Mouse (Mus musculus) regulatory T cell (primary cell): Measurements from ENCODE around the gene Camk2n1.
"Not testable (repeated sequence)": the region's sequence is repeated elsewhere in the genome, so short reads cannot be mapped to it uniquely, and the experiment has no call there.

Experiments used
- in situ Hi-C: fragments of 300-600 bp; cut with MboI, MseI; formaldehyde crosslinking; loops from one replicate; pipeline ENCODE4 v1.15.1; 2025; ENCODE audit warnings: high pct_unique_total_duplicates

Camk2n1 gene

DNA sequence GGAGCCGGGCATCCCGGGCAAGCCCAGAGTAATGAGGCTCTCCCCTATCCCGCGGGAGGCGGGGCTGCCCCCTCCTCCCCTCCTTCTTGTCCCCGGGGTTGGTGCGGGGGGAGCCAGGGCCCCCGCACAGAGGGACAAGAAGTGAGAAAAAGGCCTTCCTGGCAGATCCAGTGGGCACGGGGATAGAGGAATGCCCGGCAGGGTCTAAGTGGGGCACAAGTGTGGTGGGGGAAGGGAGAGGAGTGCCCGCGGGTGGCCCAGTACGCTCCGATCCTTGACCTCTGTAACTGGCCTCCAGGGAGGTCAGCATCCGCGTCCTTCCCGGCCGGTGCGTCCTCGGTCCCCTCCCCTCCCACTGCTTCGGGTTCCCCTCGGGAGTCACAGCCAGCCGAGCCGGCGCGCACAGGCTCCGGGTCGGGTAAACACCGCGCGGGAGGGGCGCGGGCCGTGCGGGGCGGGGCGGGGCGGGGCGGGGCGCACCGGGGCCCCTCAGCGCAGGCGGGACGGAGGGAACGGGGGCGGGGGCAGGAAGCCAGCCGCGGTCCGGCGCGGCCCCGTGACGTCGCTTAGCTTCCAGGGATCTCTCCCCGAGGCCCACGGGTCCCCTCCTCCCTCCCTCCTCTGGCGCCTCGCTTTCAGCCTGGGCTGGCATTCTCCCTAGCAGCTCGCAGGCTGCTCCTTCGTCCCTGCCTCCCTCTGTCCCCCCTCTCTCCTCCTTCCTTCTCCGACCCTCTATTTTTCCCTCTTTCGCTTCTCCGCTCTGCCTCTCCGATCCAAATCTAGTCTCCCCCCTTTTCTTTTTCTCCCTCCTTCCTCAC, at the start of gene Camk2n1:
TSS of gene Camk2n1 (plus strand) at position 562 of the 818 bp plus-strand sequence.
- in situ Hi-C loops, result no loop called here

DNA sequence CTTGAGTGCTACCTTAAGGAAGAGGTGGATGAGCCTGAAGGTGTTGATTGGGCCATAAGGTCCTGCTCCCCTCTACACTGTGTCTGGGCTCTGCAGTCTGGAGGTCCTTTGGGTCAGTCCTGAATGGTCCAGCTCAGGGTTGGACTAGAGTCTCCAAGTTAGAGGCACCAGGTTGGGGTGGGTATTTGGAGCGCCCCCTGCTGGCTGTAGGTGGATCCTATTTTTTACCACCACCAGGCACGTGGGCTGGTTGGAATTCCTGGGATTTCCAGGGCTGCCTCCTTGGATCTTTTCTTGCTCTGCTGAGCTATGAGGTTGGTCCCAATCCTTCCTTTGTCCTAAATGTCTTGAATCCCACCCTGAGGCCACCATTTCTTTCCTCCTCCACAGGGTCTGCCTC, 49.3 kb upstream of the Camk2n1 start:
- in situ Hi-C loops, result no loop called here

DNA sequence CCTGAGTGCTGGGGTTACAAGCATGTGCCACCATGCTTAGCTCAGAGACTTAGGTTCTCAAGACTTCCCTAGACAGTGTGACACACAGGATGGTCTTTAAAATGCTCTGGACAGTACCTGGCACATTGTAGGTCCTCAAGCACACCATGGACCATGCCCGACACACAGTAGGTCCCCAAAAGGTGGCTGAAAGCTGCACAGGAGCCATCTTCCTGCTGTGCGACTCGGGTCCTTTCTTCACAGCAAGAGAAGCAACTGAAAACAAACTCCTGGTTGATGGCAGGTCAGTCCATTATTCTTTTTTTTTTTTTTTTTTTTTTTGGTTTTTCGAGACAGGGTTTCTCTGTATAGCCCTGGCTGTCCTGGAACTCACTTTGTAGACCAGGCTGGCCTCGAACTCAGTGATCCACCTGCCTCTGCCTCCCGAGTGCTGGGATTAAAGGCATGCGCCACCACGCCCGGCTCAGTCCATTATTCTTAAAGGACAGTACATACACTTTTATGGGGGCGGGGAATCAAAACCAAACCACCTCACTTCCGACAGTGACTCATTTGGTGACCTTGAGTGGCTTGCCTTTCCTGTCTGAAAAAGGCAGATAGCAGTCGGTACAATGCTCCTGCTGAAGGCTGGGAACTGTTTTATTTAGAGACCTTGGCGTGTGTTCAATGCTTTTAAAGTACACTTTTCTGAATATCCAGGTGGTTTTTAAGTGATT, 46.5 kb upstream of the Camk2n1 start:
- in situ Hi-C loops, result no loop called here

DNA sequence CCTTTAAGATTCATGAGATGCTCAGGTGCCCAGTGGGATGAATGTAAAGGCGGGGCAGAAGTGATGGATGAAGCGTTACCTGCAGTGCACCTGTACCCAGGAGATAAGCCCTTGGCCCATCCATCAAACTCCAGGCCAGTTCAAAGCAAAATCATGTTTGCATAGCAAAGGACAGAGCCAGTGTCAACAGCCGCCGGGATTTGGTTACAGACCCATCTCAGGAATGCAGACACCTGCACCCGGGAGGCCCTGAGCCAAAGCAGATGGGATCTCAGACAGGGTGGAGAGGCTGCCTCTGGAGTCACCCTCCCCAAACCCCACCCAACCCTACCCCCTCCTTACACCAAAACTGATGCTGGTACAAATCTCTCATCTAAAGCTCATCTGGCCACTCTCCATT, 43.1 kb upstream of the Camk2n1 start:
- in situ Hi-C loops, result no loop called here

DNA sequence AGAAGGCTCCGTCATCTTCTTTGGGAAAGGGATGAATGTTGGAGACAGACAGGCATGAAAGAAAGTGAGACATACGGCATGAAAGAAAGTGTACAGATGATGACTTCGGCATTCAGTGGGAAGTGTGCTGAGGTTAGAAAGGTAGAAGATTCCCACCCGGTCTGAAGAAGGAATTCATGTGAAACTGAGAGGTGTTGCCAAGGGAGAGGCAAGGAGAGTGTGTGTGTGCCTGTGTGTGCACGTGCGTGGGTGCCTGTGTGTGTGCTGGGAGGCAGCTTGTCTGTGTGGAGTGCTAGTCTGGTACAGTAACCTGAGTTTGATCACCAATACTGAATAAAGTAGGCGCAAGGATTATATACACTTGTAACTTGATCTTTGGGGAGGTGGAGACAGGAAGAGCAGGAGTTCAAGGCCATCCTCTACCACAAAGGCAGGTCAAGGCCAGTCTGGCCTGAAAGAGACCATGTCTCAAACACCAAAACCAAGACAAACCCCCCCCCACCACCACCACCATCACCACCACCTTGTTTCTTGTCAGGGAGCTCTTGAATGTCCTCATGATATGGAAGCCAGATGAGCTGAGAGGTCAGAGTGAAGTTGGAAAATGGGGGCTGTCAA, 42.5 kb upstream of the Camk2n1 start:
- in situ Hi-C loops, result no loop called here

DNA sequence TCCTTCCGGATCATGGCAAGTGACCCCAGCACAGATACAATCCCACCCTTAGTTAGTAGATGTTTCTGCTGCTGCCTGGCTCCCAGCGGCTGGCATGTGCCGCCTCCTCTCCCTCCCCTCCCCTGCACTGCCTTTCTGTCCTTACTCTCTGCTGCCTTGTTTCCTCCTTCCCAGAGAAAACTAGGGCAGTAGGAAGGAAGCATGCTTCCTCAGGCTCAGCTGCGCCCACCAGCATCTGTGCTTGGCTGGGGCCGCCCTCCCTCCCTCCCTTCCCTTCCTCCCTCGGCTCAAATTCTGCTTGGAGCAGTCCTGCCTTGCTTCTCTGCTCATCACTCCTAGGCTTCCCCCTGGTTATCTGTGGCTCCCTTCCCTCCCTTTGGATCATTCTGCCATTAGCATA, 39.4 kb upstream of the Camk2n1 start:
- in situ Hi-C loops, result no loop called here

DNA sequence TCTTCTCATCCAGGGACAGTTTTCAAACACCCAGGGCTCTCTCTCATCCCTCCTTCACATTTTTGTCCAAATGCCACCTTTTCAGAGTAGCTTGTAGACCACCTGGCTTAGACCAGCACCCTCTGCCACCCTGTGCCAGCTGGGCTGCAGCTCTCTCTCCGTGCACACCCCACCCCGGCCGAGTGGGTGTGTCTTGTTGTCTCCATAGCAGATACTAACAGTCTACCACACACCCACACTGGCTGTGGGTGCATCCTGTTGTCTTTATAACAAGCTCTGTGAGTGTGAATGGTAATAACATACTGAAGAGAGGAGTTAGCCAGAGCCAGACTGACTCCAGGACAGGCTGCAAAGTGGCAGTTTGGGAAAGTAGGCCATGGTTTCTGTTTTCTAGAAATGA, 38.1 kb upstream of the Camk2n1 start:
- in situ Hi-C loops, result no loop called here

DNA sequence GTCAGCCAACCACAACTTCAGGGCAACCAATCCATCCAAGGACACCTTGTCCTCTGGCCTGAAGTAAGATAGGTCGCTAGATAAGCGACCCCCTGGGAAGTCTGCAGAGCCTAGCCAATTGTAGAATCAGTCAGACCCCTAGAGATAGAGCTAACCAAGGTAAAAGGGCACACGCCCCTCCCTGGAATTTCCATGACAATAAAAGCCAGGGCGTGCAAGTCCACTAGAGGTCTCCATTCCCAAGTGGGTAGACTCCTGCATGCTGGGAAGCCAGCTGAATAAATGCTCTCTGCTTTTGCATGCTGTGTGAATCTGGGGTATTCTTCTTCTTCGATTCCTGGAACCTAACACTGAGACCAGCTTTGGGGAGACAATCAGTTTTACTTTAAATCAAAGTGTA, 37.7 kb upstream of the Camk2n1 start:
- in situ Hi-C loops, result no loop called here

DNA sequence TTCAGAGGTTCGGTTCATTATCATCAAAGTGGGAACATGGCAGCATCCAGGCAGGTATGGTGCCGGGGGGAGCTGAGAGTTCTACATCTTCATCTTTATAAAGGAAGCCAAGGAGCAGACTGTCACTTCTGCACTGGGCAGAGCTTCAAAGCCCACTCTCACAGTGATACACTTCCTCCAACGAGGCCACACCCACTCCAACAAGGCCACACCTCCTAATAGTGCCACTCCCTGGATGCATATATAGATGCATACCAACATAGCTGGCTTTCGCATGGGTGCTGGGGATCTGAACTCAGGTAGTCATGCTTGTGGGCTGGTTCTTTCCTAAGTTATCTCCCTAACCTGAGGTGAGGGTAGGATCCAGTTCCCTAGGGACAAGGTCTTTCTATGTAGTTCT, 36.2 kb upstream of the Camk2n1 start:
- in situ Hi-C loops, result no loop called here

DNA sequence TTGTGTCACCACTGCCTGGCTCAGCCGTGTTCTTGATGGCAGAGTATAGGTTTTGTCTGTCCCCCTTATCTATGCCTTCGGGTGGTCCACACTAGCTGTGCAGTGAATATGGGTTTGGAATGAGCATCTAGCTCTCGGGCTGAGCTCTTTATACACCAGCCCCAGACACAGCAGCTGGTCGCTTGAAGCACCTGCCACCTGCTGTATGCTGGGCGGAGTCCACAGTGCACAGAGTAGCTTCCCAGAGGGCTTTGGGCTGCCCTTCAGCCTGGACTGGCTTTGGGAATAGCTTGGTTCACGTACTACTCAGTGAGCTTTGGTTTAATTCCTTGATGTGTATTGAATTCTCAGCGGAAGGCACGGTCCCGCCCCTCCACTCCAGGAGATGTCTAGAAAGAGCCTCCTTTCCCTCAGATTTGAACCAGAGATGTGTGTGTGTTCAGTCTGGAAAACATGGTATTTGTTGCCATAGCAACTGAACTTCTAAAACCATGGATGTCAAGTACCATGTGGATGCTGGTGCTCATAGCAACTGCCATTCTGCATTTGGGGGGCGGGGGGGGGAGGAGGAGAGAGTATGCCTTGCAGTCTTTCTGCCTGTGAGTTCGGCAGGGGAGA, 35.7 kb upstream of the Camk2n1 start:
- in situ Hi-C loops, result no loop called here

DNA sequence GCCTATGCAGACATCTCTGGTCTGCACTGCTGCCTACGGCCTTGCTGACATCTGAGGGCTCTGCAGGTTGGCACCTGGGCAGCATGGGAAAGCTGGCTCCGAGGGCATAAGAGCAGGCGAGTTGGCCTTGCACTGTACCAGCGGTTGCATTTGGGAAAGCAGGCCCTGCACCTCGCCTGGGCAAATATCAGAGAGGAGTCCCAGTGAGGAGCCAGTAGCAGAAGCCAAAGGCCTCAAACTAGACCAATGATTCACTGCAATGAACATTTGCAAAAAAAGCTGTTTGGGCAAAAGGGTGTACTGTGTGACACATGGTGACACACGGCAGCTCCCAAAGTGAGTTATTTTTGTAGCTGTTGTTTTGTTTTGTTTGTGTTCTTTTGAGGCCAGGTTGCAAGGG, 29.1 kb upstream of the Camk2n1 start:
- in situ Hi-C loops, result no loop called here

DNA sequence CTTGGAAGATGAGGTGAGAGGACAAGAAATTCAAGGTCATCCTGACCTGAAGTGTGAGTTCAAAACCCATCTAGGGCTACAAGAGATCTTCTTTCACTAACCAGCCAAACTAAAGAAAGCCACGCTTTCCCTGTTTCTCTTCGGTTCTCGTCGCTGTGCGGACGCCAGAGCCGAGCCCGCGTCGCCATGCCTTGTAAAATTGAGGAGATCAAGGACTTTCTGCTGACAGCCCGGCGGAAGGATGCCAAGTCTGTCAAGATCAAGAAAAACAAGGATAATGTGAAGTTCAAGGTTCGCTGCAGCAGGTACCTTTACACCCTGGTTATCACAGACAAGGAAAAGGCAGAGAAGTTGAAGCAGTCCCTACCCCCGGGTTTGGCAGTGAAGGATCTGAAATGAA, 28.5 kb upstream of the Camk2n1 start:
- in situ Hi-C loops, result not testable (repeated sequence)

DNA sequence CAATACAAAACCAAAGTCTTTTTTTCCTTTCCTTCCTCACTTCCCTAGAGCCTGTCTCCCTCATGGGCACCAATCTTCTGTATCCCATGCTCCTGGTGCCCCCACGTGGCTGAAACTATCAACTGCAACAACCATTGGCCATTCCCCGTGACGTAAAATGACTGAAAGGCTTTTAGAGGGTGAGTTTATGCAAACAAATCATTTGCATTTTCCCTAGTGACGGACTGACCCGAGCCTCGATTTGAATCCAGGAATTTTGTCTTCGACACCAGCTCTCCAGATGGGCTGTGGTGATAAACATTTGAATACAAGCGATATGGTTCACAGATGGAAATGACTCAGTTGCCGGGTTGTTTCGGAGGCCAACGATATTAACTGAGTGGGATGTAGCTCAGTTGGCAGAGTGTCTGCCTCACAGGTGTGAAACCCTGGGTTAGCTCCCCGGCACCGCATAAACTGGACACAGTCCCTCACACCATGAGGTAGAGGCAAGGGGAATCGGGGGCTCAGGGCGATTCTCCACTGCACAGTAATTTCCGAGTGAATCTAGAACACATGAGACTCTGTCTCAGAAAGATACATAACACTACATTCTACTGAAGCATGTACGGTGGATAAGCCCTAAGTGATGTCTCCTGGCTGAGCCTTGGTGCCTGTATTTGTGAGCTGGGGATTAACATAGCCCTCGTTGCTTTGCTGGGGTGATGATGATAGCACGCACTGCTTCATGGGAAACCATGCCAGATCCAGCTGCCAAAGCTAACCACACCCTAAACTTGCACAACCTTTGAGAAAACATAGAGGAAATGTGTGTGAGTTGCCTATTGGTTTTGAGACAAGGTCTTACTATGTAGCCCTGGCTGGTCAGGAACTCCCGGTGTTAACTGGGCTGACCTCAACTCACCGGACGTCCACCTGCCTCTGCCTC, 27.1 kb upstream of the Camk2n1 start:
- in situ Hi-C loops, result no loop called here

DNA sequence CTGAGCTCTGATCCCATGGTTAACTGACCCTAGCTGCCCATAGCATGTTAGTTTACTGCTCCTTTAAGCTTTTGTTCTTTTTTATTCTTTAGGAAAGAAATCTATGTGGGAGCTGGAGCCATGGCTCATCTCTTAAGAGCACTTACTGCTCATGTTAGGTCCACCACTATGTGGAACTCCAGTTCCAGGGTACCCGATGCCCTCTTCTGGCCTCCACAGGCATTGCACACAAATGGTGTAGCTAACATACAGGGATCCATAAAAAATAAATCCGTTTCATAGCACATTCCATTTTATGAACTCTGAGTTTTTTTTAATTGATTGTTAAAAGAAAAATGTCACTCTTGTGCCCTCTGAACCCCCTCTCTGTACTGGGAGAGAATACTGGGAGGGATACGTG, 24.3 kb upstream of the Camk2n1 start:
- in situ Hi-C loops, result no loop called here

DNA sequence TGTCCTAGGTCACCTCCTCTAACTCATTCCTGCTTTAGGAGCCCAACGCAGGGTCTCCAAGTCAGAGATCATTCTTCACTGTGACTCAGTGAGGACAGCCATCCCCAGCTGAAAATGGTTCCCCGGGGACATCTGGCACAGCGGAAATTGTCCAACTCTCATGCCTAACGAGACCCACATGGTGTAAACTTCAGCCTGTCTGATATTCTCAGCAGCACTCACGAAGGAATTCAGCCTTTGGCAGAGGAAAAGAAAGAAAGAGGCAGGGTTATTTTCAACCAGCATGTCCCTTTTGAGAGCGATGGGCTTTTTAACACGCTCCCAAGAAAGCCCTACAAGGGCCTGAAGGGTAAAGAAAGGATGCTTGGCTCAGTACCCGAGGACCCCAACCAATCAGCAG, 22.8 kb upstream of the Camk2n1 start:
- in situ Hi-C loops, result no loop called here

DNA sequence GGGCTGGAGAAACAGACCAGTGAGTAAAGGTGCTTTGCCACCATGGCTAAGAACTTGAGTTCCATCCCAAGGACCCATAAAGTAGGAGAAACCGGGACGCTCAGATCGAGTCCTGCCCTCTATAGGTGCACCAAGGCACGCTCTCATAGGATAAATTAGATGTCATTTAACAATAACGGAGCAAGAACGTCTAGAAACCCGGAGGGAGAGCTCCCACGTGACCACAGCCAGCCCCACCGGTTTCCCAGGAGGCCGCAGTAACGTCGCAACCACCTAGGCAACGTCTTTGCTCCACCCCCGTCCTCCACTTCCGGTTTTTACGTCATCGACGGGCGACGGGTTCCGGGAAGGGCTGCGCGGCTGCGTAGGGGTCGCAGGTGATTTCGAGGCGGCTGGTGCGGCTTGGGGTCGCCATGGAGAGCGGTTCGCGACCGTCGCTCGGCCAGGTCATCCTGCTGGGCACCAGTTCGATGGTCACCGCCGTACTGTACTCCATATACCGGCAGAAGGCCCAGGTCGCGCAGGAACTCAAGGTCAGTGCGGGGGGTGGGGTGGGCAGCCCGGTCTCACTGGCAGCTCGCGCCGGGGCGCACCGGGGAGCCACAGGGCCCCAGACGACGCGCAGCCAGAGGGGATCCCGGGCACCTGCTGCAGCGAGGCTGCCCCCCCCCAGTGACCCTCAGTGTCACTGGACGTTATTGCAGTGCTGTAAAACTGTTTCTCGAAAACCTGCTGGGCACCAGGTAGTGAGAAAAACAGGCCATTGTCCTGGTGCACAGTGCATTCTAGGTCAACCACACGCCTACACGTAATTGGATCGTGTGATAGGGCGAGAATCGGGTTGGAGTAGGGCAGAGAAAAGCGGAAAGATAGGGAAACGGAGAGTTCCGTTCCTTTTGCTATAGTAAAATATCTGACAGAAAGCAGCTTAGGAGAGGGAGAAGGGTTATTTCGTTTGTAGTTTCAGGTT, 19.5 kb upstream of the Camk2n1 start, which contains the start of gene Mul1:
TSS of gene Mul1 (plus strand) at position 325 of the 970 bp plus-strand sequence.
- in situ Hi-C loops, result no loop called here

DNA sequence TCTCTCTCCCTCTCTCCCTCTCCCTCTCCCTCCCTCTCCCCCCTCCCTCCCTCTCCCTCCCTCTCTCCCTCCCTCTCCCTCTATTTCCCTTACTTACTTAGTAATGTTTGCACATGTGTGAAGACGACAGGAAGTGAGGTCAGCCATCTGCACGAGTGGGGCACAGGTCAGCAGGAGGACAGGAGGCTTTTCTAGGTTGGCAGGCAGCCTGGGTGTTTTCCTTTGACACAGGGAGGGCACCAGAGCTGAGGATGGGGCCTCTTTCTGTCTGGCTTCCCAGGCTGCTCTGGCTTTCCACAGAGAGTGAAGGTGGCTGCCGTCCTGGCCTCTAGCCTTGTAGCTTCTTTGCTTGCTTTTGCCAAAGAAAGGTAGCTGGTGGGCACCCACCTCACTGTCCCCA, 14.1 kb upstream of the Camk2n1 start:
- in situ Hi-C loops, result loop anchor here (5.0 kb wide), 3 partner anchors 122 to 412 kb away; no protein-coding TSS in a partner anchor

DNA sequence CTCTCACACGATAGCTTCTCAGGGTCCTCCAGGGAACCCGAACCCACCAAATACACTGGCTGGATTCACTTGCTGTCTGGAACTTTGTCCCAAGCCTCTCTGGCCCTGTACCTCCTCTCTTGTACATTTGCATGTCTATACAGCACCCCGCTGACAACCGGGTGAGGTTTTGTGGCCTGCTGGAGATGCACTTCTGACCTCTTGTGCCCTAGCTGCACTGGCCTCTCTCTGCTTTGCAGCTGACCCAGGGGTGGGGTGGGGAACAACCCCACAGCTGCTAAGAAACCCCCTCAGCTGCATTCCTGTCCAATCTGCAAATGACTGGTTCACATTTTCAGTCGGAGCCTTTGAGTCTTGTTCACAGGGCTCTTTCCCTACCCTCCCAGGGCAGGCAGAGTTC, 9.2 kb upstream of the Camk2n1 start:
- in situ Hi-C loops, result loop anchor here (5.0 kb wide), 3 partner anchors 117 to 407 kb away; no protein-coding TSS in a partner anchor

DNA sequence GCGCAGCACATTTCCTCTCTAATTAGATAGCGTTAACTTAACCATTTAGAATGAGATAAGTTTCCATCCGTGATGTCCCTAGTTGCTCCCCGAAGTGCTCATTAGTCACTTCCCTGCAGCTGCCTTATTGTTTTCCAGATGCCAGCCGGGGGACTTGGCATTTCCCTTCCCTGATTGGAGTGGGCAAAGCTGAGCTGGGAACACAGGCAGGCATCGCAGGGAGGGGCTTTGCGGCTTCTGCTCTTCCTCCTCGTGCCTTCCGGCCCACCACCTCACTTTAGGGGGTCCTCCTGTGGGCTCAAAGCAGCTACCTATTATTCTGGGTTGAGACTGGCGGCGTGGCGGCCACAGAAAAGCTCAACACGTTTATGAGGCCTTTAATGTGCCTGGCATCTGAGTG, 7.1 kb upstream of the Camk2n1 start:
- in situ Hi-C loops, result no loop called here

DNA sequence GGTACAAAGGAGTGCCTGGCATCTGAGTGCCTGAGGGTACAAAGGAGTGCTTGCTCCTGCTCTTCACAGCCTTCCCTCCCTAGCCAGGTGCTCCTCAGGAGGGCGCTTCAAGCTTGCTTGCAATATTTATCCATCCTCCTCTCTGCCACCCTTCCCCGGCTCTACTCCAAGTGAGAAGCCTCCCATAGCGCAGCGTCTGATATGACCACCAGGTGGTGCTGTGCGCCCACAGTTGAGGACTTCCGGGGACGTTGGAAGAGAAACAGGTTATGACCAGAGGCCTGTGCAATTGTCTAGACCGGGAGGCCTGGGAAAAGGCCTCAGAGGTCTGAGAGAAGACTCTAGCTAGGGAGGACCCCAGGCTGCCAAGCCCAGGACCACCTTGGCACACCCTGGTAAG, 6.7 kb upstream of the Camk2n1 start:
- in situ Hi-C loops, result no loop called here
